ENCODE assay signal across 25 mouse cellular contexts in the genomic region with DNA sequence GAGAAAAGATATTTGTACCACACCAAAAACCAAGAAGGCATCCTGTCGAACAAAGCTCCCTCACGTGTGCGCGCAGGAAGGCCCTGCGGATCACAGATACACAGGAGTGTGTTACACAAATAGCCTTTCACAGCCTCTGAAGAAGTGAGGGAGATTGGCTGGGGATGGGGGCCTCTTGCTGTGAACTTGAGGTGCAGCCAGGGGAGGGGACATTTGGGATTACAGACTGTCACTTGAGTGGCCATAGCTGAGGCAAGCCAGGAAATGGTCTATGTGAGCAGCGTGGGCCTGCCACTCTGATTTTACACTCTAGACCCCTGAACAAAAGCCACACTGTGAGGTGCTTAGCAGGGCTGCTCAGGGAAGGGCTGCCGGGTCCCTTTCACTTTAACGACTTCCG. TPM values are rescaled to one million over a fixed set of nuclear protein-coding genes. Genes with fewer than 3 reads are reported as not detected.
"Had no signal": no experiment of that assay in that cellular context is flagged by ENCODE, and none has a peak within 500 bp of the region (broad histone marks: within the 10 kb centered on the region; RNA-seq: fewer than 3 reads in every experiment).

No protein-coding gene starts in this region.

- H3K27ac ChIP-seq: intestine, embryonic 15.5 days; liver, embryonic 14.5 days; midbrain, embryonic 10.5 days; neural tube, embryonic 12.5 days; stomach, embryonic 15.5 days had no signal

- H3K9ac ChIP-seq: intestine, embryonic 15.5 days; liver, embryonic 14.5 days; neural tube, embryonic 12.5 days; stomach, embryonic 15.5 days had no signal

- ATAC-seq: intestine, embryonic 15.5 days had no signal

- H3K9me3 ChIP-seq: intestine, embryonic 15.5 days; midbrain, embryonic 10.5 days; neural tube, embryonic 12.5 days; stomach, embryonic 15.5 days had no signal

- H3K36me3 ChIP-seq: intestine, embryonic 15.5 days; midbrain, embryonic 10.5 days; neural tube, embryonic 12.5 days; stomach, embryonic 15.5 days had no signal

- H3K4me2 ChIP-seq: intestine, embryonic 15.5 days; neural tube, embryonic 12.5 days; stomach, embryonic 15.5 days had no signal

- H3K4me3 ChIP-seq: intestine, embryonic 15.5 days; midbrain, embryonic 10.5 days; myocyte; neural tube, embryonic 12.5 days; stomach, embryonic 15.5 days had no signal

- H3K4me1 ChIP-seq: intestine, embryonic 15.5 days; neural tube, embryonic 12.5 days; stomach, embryonic 15.5 days had no signal

- DNase-seq: kidney, adult 18-20 months; kidney, postnatal 10 days; kidney, postnatal 4 days; liver; lung, adult 18-20 months; lung, postnatal 10 days; lung, postnatal 4 days; right cerebral cortex, postnatal 14 days; thymus, adult 2 months; thymus, postnatal 25 days had no signal

RNA-seq across cellular contexts. Expression of a gene that starts 32.4 kb away (rescaled TPM):
- total RNA-seq: layer of hippocampus, adult 8-10 months; layer of hippocampus, postnatal 14 days; left cerebral cortex, adult 18-20 months; left cerebral cortex, postnatal 10 days; megakaryocyte, adult 5-6 weeks; neutrophil, adult 5-6 weeks had no signal
- polyA plus RNA-seq: intestine, embryonic 15.5 days; kidney, embryonic 14.5 days; liver, embryonic 14.5 days; midbrain, embryonic 10.5 days; myocyte; neural tube, embryonic 12.5 days; spleen, adult 2 months; stomach, embryonic 15.5 days; urinary bladder, adult 2 months had no signal
